Mouse (Mus musculus): ENCODE data around the gene Golga7b.

The Golga7b gene

GRCm38 (mm10) chr19:42305746-42306145 is 58.4 kb downstream of the Golga7b start:
- DNase-seq: no peak

- peak in 1 of 2 experiments; percentile 24 for DNase-seq
Observed at GRCm38 (mm10) chr19:42306202-42306601, 58.8 kb downstream of the Golga7b start.

- DNase-seq: peak; percentile 38 to 45
Observed at GRCm38 (mm10) chr19:42307019-42307418, 59.6 kb downstream of the Golga7b start.

GRCm38 (mm10) chr19:42308931-42309330 is 61.6 kb downstream of the Golga7b start:
- DNase-seq: no peak

- DNase-seq: no peak
Observed at GRCm38 (mm10) chr19:42311332-42311731, 64.0 kb downstream of the Golga7b start.

- no peak for DNase-seq
Observed at GRCm38 (mm10) chr19:42312191-42312590, 64.8 kb downstream of the Golga7b start.

GRCm38 (mm10) chr19:42315070-42315679 is 67.8 kb downstream of the Golga7b start:
- DNase-seq: no peak

- peak; percentile 86 for DNase-seq
Observed at GRCm38 (mm10) chr19:42315914-42316313, 68.5 kb downstream of the Golga7b start.

- peak; percentile 28 to 30 for DNase-seq
Observed at GRCm38 (mm10) chr19:42316525-42316924, 69.2 kb downstream of the Golga7b start.

- no peak for DNase-seq
Observed at GRCm38 (mm10) chr19:42316998-42317397, 69.6 kb downstream of the Golga7b start.

- DNase-seq: no peak
Observed at GRCm38 (mm10) chr19:42317648-42318425, 70.5 kb downstream of the Golga7b start.

All from kidney, postnatal 4 days (tissue).